Mouse (Mus musculus) midbrain, embryonic 10.5 days (tissue): Measurements from ENCODE around the gene Pom121l12. TPM values are rescaled to one million over a fixed set of nuclear protein-coding genes. Genes with fewer than 3 reads are reported as not detected.

Experiments
- DNase-seq: peaks from one replicate; pipeline ENCODE4 v3.0.0-alpha.2; 2017; ENCODE audit warnings: low spot score
- H3K27ac ChIP-seq: fragments of 300-500 bp; sonication (generic); replicated peaks from 2 replicates; pipeline ENCODE4 v1.5.1; 2016; ENCODE audit warnings: mild to moderate bottlenecking
- H3K27me3 ChIP-seq: fragments of 300-500 bp; sonication (generic); 2 replicates; pipeline ENCODE4 v1.6.1; 2016; ENCODE audit warnings: low read depth, mild to moderate bottlenecking; ENCODE audit not compliant: poor library complexity, severe bottlenecking
- H3K36me3 ChIP-seq: fragments of 300-500 bp; sonication (generic); 2 replicates; pipeline ENCODE4 v1.6.1; 2016; ENCODE audit warnings: mild to moderate bottlenecking, moderate library complexity
- H3K4me1 ChIP-seq: fragments of 300-500 bp; sonication (generic); 2 replicates; pipeline ENCODE4 v1.6.1; 2016
- H3K4me3 ChIP-seq: fragments of 300-500 bp; sonication (generic); 2 replicates; pipeline ENCODE4 v1.5.1; 2016; ENCODE audit warnings: mild to moderate bottlenecking, moderate library complexity
- H3K9me3 ChIP-seq: fragments of 300-500 bp; sonication (generic); replicated peaks from 2 replicates; pipeline ENCODE4 v1.6.1; 2016; ENCODE audit warnings: mild to moderate bottlenecking
- WGBS: fragments of 180-500 bp; shearing (Covaris S2); methylation state at CpG from one replicate; pipeline ENCODE4 v1.1.7; 2016; 5-methylcytosine and 5-hydroxymethylcytosine counted together
- polyA plus RNA-seq: library from polyadenylated mRNA; unstranded; fragments of >200 nt; fragmentation: Nextera tagmentation; extraction: Ambion mirVana; gene quantifications from 2 replicates; pipeline ENCODE4 v1.2.1, GENCODE M21; 2016

The Pom121l12 gene
- not detected in 2 replicates for polyA plus RNA-seq

- Histone ChIP-seq H3K27me3 (no peaks in the 10 kb centered on the region), H3K27ac (no peak within 1 kb of the TSS), H3K4me1 (no peaks in the 10 kb centered on the region), H3K4me3 (no peak within 1 kb of the TSS), H3K9me3 (no peaks in the 10 kb centered on the region), H3K36me3 (no peaks in the 10 kb centered on the region)
- 92% methylated on average over 11 of the region's 11 CpGs for WGBS
- no peak for DNase-seq
Measured at GRCm38 (mm10) chr11:14598976-14599375, at the start of gene Pom121l12. Gene Pom121l12 (plus strand): TSS chr11:14599276.

DNA sequence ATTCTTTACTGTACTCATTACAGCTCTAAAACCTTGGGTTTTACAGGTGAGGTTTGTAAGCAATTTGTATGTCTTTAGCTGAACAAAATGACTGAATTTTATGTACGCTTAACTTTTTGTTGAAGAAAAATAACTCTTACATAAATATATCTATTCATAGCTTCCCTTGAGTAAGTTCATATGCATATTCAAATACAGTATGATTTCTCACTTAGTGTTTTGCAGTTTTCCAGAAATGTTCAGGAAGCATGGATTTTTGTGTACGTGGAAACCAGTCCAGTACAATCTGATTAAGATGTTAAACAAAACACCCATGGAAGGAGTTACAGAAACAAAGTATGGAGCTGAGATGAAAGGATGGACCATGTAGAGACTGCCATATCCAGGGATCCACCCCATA lies 12.8 kb downstream of the Pom121l12 start:
- no peak overlapping the region for H3K4me3 ChIP-seq
- no peaks in the 10 kb centered on the region for H3K27me3 ChIP-seq
- no peaks in the 10 kb centered on the region for H3K9me3 ChIP-seq
- H3K27ac ChIP-seq = no peak overlapping the region
- no peaks in the 10 kb centered on the region for H3K36me3 ChIP-seq
- no peak for DNase-seq
- no peaks in the 10 kb centered on the region for H3K4me1 ChIP-seq
- WGBS = 93% methylated on average over 2 of the region's 2 CpGs
